Mouse (Mus musculus) brown adipose tissue, adult 24 weeks (tissue): Measurements from ENCODE around the gene Coq6. TPM values are rescaled to one million over a fixed set of nuclear protein-coding genes. Genes with fewer than 3 reads are reported as not detected.

Experiments
- H3K27ac ChIP-seq: fragments of 200-500 bp; replicated peaks from 2 replicates; pipeline ENCODE4 v1.5.1; 2012; ENCODE audit warnings: low read depth, mild to moderate bottlenecking, low read length
- H3K4me1 ChIP-seq: fragments of 200-500 bp; 2 replicates; pipeline ENCODE4 v1.6.1; 2012; ENCODE audit warnings: low read length, mixed read lengths; ENCODE audit not compliant: control insufficient read depth, insufficient read depth, insufficient read length
- H3K4me3 ChIP-seq: fragments of 200-500 bp; 2 replicates; pipeline ENCODE4 v1.5.1; 2012; ENCODE audit warnings: low read depth, mild to moderate bottlenecking, low read length, moderate library complexity; ENCODE audit not compliant: insufficient read depth
- polyA plus RNA-seq: library from polyadenylated mRNA; stranded (reverse); fragments of >200 nt; gene quantifications from 2 replicates; pipeline ENCODE4 v1.2.4, GENCODE M21; 2012; ENCODE audit not compliant: missing spikeins, insufficient read depth, insufficient read length

Coq6 gene
- polyA plus RNA-seq, 1 experiment: 153 TPM

DNA sequence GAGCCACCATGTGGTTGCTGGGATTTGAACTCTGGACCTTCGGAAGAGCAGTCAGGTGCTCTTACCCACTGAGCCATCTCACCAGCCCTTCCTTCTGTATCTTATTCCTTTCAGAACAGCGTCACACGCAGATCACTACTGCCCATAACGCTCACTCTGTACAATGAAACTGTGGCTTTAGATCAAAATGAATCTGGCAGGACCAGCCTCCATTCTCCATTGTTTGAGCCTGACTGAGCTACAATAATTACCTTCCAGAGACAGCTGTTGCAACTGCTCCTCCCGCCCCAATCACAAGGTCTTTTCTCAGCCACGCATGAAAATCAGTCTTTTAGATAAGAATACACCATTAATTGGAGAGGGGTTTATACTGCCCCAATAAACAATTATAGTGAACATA lies 43.1 kb downstream of the Coq6 start:
- Histone ChIP-seq H3K4me3 (no peak overlapping the region), H3K4me1 (peaks cover 3% of the 10 kb centered on the region), H3K27ac (no peak overlapping the region)

DNA sequence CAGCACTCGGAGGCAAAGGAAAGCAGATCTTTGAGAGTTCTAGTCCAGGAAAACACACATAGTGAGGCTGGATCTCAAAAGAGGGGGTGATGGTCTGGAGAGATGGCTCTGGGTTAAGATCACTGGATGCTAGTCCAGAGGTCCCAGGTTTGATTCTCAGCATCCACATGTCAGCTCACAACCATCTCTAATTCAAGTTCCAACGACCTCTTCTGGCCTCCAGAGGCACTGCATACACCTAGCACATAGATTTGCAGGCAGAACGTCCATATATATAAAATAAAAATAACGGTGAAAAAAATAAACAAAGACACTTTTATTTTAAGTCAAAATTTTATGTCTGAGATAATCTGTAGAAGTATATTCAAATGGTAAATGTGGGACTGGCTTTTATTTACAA lies 45.8 kb downstream of the Coq6 start:
- no peak overlapping the region for H3K4me3 ChIP-seq

DNA sequence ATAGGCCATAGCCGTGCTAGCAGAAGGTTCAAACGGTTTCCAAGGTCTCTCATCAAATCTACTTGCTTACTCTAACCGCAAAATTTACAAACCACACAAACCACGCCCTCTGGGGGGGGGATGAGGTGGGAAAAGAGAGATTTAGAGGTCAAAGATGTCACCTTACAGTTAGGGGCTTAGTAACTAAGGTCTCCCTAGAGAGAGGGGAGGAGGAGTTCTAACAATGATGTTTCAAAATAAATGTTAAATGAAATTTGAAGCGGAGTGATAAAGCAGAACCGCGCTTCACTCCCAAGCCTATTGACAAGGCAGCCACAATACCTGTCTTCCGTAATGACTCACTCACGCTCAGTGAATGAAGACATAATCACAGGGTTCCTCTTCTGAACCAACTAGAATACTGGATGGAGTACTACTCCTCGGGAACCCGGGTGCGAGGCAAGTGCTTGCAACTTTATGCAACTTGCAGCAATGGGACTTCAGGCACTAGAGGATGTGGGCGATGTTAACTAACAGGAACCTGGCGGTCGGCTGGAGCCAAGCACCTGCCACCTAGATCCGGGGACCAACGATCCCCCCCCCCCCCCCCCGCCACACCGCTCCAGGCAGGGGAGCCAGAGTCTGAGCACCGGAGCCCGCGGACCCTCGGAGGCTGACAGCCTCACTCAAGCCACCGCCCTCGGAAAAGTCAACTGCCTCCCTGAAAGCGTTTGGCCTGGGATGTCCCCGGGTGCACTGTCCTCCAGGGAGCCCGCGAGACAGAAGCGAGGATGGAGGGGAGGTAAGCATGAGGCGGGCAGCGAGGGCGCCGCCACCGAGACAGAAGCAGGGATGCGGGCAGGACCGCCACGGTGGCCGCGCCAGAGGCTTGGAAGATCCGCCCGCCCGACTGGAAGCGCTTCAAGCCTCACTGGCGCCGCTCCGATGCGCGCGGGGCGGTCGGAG lies 46.7 kb downstream of the Coq6 start:
- H3K4me3 ChIP-seq: peak overlapping the region; percentile 88
- H3K27ac ChIP-seq: peak overlapping the region; percentile 70
- no peaks in the 10 kb centered on the region for H3K4me1 ChIP-seq

More for the DNA sequence above, 45.8 kb downstream of the Coq6 start:
- no peak overlapping the region for H3K27ac ChIP-seq
- no peaks in the 10 kb centered on the region for H3K4me1 ChIP-seq

DNA sequence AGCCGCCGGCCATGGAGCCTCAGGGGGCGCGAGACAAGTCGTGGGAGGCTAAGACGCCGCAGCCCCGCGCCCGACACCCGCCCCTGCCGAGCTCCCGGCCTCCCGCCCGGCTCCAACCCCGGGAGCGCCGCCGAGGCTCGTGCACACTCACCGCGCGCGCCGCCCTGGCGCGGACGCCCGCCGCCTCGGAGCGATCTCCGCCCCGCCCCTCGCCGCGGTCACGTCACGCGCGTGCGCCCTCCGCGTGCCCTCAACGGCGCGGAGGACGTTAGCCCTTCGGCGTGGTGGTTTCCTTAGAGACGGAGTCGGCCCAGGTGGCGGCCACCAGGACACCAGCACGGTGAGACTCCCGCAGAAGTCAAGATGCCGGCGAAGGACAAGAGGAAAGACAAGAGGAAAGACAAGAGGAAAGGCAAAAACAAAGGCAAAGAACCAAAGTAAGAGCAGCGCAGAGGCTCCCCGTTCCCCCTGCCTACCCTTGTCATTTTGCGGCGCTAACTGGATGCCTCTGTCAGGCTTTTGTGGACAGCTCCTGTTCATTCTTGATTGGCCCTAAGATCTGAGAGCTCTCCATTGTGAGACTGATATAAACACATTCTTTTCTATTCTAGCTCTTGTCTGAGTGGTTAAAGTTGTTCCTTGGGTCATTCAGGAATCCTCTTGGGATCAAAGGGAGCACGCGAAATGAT lies 47.5 kb downstream of the Coq6 start, which contains the start of the genes Entpd5 and Bbof1:
Gene Entpd5 (minus strand): TSS at position 211 of the 689 bp plus-strand sequence.
Gene Bbof1 (plus strand): TSS at position 253 of the 689 bp plus-strand sequence.
- Histone ChIP-seq H3K27ac (peak within 1 kb of the TSS; percentile 70), H3K4me1 (no peaks in the 10 kb centered on the region)

DNA sequence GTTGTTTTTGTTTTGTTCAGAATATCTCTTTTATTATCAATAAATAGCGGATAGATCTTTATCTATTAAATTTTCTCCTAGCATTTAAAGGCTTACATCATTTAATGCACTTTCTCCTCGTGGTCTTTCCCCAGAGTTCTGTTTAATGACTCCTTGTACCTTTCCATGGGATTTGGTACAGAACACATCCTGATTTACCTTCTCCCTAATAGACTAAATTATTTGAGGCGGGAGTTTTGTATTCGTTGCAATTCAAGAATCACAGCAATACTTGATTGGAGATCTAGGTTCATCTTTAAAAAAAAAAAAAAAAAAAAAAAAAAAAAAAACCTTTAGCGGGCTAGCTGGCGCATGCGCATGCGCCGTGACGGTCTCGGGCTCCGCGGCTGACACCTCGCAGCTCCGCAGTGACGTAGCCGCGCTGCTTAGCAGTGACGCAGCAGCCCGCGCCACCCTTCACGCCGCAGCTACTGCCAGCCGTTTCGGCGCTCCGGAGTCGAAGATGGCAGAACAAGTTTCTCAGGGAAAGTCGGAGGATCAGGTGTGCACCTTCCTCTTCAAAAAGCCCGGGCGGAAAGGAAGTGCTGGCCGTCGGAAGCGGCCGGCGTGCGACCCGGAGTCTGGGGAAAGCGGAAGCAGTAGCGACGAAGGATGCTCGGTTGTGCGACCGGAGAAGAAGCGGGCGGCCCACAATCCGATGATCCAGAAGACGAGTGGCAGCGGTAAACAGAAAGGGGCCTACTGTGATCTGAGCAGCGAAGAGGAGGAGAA lies 55.6 kb downstream of the Coq6 start, which contains the start of gene Rnf113a2:
Gene Rnf113a2 (plus strand): TSS at position 363 of the 771 bp plus-strand sequence.
- Histone ChIP-seq H3K27ac (peak within 1 kb of the TSS; percentile 67), H3K4me1 (peaks cover 5% of the 10 kb centered on the region), H3K4me3 (peak within 1 kb of the TSS; percentile 96)

More for the DNA sequence above, 47.5 kb downstream of the Coq6 start, which contains the start of the genes Entpd5 and Bbof1:
- H3K4me3 ChIP-seq: peak within 1 kb of the TSS; percentile 88

DNA sequence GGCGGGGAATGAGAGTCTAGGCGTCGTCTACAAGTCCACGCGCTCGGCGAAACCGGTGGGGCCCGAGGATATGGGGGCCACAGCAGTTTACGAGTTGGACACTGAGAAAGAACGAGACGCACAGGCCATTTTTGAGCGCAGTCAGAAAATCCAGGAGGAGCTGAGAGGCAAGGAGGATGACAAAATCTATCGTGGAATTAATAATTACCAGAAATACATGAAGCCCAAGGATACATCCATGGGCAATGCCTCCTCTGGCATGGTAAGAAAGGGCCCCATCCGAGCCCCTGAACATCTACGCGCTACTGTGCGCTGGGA lies 56.1 kb downstream of the Coq6 start:
- peaks cover 5% of the 10 kb centered on the region for H3K4me1 ChIP-seq
- peak overlapping the region; percentile 67; the same call in 1 of the 2 replicates for H3K27ac ChIP-seq
- H3K4me3 ChIP-seq: peak overlapping the region; percentile 96

Other genes starting within 250 kb of the Coq6 start
- 2.5 and 3.5 TPM in 2 replicates for gene Dnal1, start 247.3 kb upstream of the Coq6 start, polyA plus RNA-seq
- gene Pnma1, start 213.2 kb upstream of the Coq6 start, polyA plus RNA-seq: not detected in 2 replicates
- 6.9 and 9.5 TPM in 2 replicates for gene Elmsan1, start 142.8 kb upstream of the Coq6 start, polyA plus RNA-seq
- gene Ptgr2, start 76.4 kb upstream of the Coq6 start, polyA plus RNA-seq: 253 and 299 TPM in 2 replicates
- gene Zfp410, start 44.8 kb upstream of the Coq6 start, polyA plus RNA-seq: 11.5 and 15.7 TPM in 2 replicates
- gene Fam161b, start 176 bp downstream of the Coq6 start, polyA plus RNA-seq: 3.1 and 4.3 TPM in 2 replicates
- gene Entpd5, start 47.4 kb downstream of the Coq6 start, polyA plus RNA-seq: 78.5 and 97.3 TPM in 2 replicates
- 11.5 and 16.1 TPM in 2 replicates for gene Bbof1, start 47.4 kb downstream of the Coq6 start, polyA plus RNA-seq
- 11.2 and 14.2 TPM in 2 replicates for gene Rnf113a2, start 55.5 kb downstream of the Coq6 start, polyA plus RNA-seq
- gene Aldh6a1, start 89.3 kb downstream of the Coq6 start, polyA plus RNA-seq: 442 and 528 TPM in 2 replicates
- gene Lin52, start 89.8 kb downstream of the Coq6 start, polyA plus RNA-seq: 13.7 and 19.7 TPM in 2 replicates
- not detected in 2 replicates for gene Vsx2, start 208.1 kb downstream of the Coq6 start, polyA plus RNA-seq